Mouse (Mus musculus): ENCODE measurements around the gene Cracr2a. TPM values are rescaled to one million over a fixed set of nuclear protein-coding genes. Genes with fewer than 3 reads are reported as not detected.

Cracr2a gene
- polyA plus RNA-seq, 1 experiment from 2014 or later: 0.06 TPM

DNA sequence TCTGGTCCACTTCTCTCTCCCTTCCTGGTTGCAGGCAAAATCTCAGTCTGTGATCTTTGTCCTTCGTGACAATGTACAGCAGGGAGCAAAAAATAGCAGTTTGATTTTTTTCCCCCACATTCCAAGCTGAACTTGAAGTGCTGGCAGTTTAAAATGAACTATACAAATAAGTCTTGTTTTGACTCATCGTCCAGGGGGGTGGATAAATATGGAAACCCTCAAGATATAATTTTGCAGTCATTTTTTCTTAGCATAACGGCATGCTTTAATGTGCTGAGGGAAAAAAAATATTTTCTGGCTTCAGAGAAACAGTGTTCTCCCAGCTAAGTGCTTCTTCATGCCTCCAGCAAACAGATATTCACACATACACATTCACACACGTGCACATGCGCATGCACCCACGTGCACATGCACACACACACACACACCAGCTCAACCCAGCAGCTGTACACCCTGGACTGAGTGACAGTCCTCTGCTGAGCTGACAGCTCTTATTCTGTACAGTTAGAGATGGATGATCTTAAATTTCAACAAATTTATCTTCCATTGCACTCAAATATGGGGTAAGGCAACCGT is 100.7 kb downstream of the Cracr2a start:
- Histone ChIP-seq H3K4me3 (ENCODE audit: low read depth, low read length) (no peak overlapping the region), H3K9me3 (replicated peaks; ENCODE audit: control insufficient read depth, low read length) (no peaks in the 10 kb centered on the region), H3K27ac (ENCODE audit: low read depth, low read length) (no peak overlapping the region), H3K27me3 (replicated peaks; ENCODE audit: control insufficient read depth, insufficient read depth, low read length) (no peaks in the 10 kb centered on the region), H3K4me1 (ENCODE audit: control insufficient read depth, insufficient read depth, low read length) (peaks cover 13% of the 10 kb centered on the region), H3K36me3 (ENCODE audit: control insufficient read depth, insufficient read depth, low read length) (no peaks in the 10 kb centered on the region), H3K4me2 (ENCODE audit: low read length) (no peak overlapping the region), H3K9ac (ENCODE audit: low read length) (no peak overlapping the region)
- 87% methylated on average over 7 of the region's 7 CpGs for WGBS
- ATAC-seq: no peak
- DNase-seq (ENCODE audit: low spot score): no peak

DNA sequence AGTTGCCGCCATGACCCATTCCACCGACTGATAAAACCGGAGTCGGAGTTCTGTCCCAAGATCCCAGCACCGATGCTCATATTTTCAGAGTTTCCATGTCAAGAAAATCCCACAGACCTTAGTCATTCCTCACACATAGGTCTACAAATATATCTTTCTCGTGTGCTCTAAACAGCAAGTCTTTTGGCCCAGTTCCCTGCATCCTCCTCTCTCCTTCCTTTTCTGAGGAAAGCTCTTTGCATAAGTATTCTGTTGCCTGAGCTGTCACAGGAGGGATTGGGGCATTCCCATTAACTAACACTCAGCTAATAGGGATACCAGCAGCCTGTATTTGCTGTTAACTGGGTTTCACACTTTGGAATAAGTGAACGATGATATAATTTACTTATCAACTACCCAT is 102.1 kb downstream of the Cracr2a start:
- Histone ChIP-seq H3K36me3 (ENCODE audit: control insufficient read depth, insufficient read depth, low read length) (no peaks in the 10 kb centered on the region), H3K9me3 (replicated peaks; ENCODE audit: control insufficient read depth, low read length) (no peaks in the 10 kb centered on the region), H3K4me3 (ENCODE audit: low read depth, low read length) (no peak overlapping the region), H3K4me1 (ENCODE audit: control insufficient read depth, insufficient read depth, low read length) (peaks cover 13% of the 10 kb centered on the region), H3K27me3 (replicated peaks; ENCODE audit: control insufficient read depth, insufficient read depth, low read length) (no peaks in the 10 kb centered on the region), H3K27ac (ENCODE audit: low read depth, low read length) (no peak overlapping the region), H3K4me2 (ENCODE audit: low read length) (no peak overlapping the region), H3K9ac (ENCODE audit: low read length) (no peak overlapping the region)
- WGBS: 77% methylated on average over 7 of the region's 7 CpGs
- ATAC-seq (no peak), DNase-seq (ENCODE audit: low spot score) (peak; percentile 17)

DNA sequence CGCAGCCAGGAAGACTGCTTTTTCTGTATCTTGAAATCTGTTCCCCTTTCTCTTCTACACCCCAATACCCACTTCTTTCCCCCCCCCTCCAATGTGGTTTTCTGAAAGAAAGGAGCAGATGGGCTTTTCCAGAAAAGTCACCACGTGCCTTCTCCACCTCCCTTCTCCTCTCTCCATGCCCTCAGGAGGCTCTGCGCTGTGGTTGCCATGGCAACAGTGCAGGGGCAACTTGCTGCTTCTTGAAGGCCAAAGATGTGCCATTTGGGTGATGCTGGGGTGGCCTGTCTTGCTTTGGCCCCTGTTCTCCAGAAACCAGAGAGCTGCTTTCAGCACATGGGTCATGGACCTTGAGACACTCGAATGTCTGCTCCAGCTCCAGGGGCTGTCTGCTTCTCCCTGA is 108.2 kb downstream of the Cracr2a start:
- no peaks in the 10 kb centered on the region for H3K36me3 ChIP-seq (ENCODE audit: control insufficient read depth, insufficient read depth, low read length)
- DNase-seq (ENCODE audit: low spot score) (peak; percentile 51), ATAC-seq (peak; percentile 32; the same call in 1 of the 2 replicates)
- no peak overlapping the region for H3K27ac ChIP-seq (ENCODE audit: low read depth, low read length)
- no peaks in the 10 kb centered on the region for H3K27me3 ChIP-seq (replicated peaks; ENCODE audit: control insufficient read depth, insufficient read depth, low read length)
- H3K4me2 ChIP-seq (ENCODE audit: low read length): no peak overlapping the region
- no peak overlapping the region for H3K4me3 ChIP-seq (ENCODE audit: low read depth, low read length)
- no peaks in the 10 kb centered on the region for H3K9me3 ChIP-seq (replicated peaks; ENCODE audit: control insufficient read depth, low read length)
- H3K4me1 ChIP-seq (ENCODE audit: control insufficient read depth, insufficient read depth, low read length): peaks cover 5% of the 10 kb centered on the region; the same call in 1 of the 2 replicates
- WGBS: 64% methylated on average over 4 of the region's 4 CpGs
- no peak overlapping the region for H3K9ac ChIP-seq (ENCODE audit: low read length)

DNA sequence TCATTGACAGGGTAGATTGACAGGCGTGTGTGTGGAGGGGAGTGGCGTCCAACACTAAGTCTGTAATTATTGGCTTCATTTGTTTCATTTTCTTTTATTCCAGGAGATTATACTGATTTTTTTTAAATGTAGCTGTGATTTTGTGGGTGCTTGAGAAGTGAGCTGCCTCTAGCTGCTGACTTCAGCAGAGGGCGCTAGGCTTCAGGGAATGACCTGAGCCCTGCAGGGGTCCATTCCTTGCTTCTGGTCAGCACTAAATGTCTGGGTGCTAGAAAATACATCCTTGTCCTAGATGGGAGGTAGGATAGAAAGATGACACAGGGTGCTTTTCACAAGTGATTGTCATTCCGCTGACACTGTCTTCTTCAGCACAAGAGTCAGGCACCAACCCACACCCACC is 108.9 kb downstream of the Cracr2a start:
- no peak overlapping the region for H3K27ac ChIP-seq (ENCODE audit: low read depth, low read length)
- ATAC-seq: no peak
- no peaks in the 10 kb centered on the region for H3K36me3 ChIP-seq (ENCODE audit: control insufficient read depth, insufficient read depth, low read length)
- WGBS: 90% methylated on average over 4 of the region's 4 CpGs
- no peaks in the 10 kb centered on the region for H3K27me3 ChIP-seq (replicated peaks; ENCODE audit: control insufficient read depth, insufficient read depth, low read length)
- DNase-seq (ENCODE audit: low spot score): no peak
- no peaks in the 10 kb centered on the region for H3K9me3 ChIP-seq (replicated peaks; ENCODE audit: control insufficient read depth, low read length)
- H3K4me2 ChIP-seq (ENCODE audit: low read length): no peak overlapping the region
- no peak overlapping the region for H3K4me3 ChIP-seq (ENCODE audit: low read depth, low read length)
- H3K9ac ChIP-seq (ENCODE audit: low read length): no peak overlapping the region
- peaks cover 5% of the 10 kb centered on the region; the same call in 1 of the 2 replicates for H3K4me1 ChIP-seq (ENCODE audit: control insufficient read depth, insufficient read depth, low read length)

DNA sequence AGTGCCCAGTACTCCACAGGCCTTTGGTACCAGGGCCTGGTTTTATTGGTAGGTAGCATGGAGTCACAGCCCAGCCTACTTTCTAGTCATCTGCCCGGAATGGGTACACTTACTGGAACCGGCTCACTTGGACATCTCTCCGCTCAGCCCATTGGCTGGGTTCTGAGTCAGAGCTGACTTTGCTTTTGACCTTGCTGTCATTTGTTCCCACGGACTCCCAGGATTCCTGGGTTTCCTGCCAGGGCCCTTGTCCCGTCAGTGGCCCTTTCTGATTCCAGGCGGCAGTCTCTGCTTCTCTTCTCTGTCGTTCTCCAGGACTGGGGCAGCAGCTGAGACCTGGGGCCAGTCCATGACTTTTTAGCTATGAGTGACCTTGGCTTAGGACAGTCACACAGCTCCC is 110.9 kb downstream of the Cracr2a start:
- no peak for ATAC-seq
- peaks cover 5% of the 10 kb centered on the region; the same call in 1 of the 2 replicates for H3K4me1 ChIP-seq (ENCODE audit: control insufficient read depth, insufficient read depth, low read length)
- H3K4me3 ChIP-seq (ENCODE audit: low read depth, low read length): no peak overlapping the region
- H3K9me3 ChIP-seq (replicated peaks; ENCODE audit: control insufficient read depth, low read length): no peaks in the 10 kb centered on the region
- no peak overlapping the region for H3K4me2 ChIP-seq (ENCODE audit: low read length)
- no peaks in the 10 kb centered on the region for H3K36me3 ChIP-seq (ENCODE audit: control insufficient read depth, insufficient read depth, low read length)
- no peak overlapping the region for H3K27ac ChIP-seq (ENCODE audit: low read depth, low read length)
- DNase-seq (ENCODE audit: low spot score): no peak
- no peaks in the 10 kb centered on the region for H3K27me3 ChIP-seq (replicated peaks; ENCODE audit: control insufficient read depth, insufficient read depth, low read length)
- no peak overlapping the region for H3K9ac ChIP-seq (ENCODE audit: low read length)
- 89% methylated on average over 7 of the region's 7 CpGs for WGBS

DNA sequence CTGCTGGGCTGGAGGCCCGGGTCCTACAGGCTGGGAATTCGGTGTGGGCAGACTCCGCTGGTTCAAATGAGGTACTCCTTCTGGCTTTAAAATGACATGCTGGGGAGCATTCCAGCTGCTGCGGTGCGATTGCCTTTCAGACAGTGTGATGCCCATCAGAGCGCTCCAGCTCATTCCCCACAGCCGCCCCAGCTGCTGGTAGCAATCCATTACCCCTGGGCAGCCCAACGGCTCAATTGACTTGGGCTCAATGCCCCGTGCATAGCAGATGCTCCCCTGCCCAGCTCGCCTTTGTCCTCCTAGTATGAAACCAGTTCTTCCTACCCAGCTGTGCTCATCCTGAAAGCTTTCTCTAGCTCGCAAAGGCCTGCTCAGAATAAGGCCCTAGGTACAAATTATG is 115.7 kb downstream of the Cracr2a start:
- Histone ChIP-seq H3K4me2 (ENCODE audit: low read length) (no peak overlapping the region), H3K4me3 (ENCODE audit: low read depth, low read length) (no peak overlapping the region), H3K36me3 (ENCODE audit: control insufficient read depth, insufficient read depth, low read length) (no peaks in the 10 kb centered on the region), H3K9ac (ENCODE audit: low read length) (no peak overlapping the region), H3K27me3 (replicated peaks; ENCODE audit: control insufficient read depth, insufficient read depth, low read length) (no peaks in the 10 kb centered on the region), H3K27ac (ENCODE audit: low read depth, low read length) (no peak overlapping the region), H3K4me1 (ENCODE audit: control insufficient read depth, insufficient read depth, low read length) (no peaks in the 10 kb centered on the region), H3K9me3 (replicated peaks; ENCODE audit: control insufficient read depth, low read length) (no peaks in the 10 kb centered on the region)
- DNase-seq (ENCODE audit: low spot score): no peak
- no peak for ATAC-seq
- WGBS: 78% methylated on average over 11 of the region's 11 CpGs

DNA sequence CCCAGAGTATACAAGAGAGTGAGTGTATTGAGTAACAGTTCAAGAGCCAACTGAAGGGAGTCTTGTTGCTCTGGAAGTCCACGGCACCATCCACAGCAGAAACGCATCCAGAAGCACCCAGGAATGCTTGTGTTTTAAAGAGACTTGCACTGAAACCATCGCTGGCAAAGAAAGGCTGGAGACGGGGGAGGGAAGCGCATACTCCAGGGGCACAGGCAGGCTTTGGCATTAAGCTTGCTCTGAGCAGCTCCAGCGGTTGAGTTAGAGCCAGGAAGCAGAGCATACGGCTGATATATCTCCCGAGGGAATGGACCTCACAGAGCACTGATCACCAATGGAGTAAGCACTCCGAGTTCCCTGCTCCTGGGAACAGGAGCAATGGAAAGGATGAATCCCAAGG is 117.2 kb downstream of the Cracr2a start:
- Histone ChIP-seq H3K4me2 (ENCODE audit: low read length) (no peak overlapping the region), H3K4me1 (ENCODE audit: control insufficient read depth, insufficient read depth, low read length) (peaks cover 4% of the 10 kb centered on the region; the same call in 1 of the 2 replicates), H3K9me3 (replicated peaks; ENCODE audit: control insufficient read depth, low read length) (no peaks in the 10 kb centered on the region), H3K4me3 (ENCODE audit: low read depth, low read length) (no peak overlapping the region), H3K9ac (ENCODE audit: low read length) (no peak overlapping the region), H3K36me3 (ENCODE audit: control insufficient read depth, insufficient read depth, low read length) (no peaks in the 10 kb centered on the region), H3K27ac (ENCODE audit: low read depth, low read length) (no peak overlapping the region), H3K27me3 (replicated peaks; ENCODE audit: control insufficient read depth, insufficient read depth, low read length) (no peaks in the 10 kb centered on the region)
- DNase-seq (ENCODE audit: low spot score): no peak
- WGBS: 79% methylated on average over 9 of the region's 9 CpGs
- no peak for ATAC-seq

DNA sequence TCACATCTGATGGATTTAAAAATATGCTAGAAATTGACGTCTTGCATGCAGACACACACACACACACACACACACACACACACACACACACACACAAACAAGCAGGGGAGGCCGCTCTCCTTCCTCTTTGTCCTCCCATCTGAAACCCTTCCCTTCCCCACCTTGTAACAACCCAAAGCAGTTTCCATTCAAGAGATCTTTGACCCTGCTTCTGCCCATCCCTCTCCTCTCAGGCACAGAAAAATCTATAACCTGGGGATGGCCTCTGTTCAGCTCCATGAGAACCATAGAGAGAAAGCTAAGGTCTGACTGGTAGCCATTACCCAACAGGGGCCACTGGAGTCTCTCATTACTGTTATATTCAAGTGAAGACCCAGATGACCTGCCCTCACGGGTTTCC is 117.9 kb downstream of the Cracr2a start:
- no peak overlapping the region for H3K4me3 ChIP-seq (ENCODE audit: low read depth, low read length)
- ATAC-seq (no peak), DNase-seq (ENCODE audit: low spot score) (no peak)
- no peak overlapping the region for H3K27ac ChIP-seq (ENCODE audit: low read depth, low read length)
- no peak overlapping the region for H3K4me2 ChIP-seq (ENCODE audit: low read length)
- H3K9me3 ChIP-seq (replicated peaks; ENCODE audit: control insufficient read depth, low read length): no peaks in the 10 kb centered on the region
- no peak overlapping the region for H3K9ac ChIP-seq (ENCODE audit: low read length)
- WGBS: 80% methylated on average over 3 of the region's 3 CpGs
- H3K36me3 ChIP-seq (ENCODE audit: control insufficient read depth, insufficient read depth, low read length): no peaks in the 10 kb centered on the region
- H3K27me3 ChIP-seq (replicated peaks; ENCODE audit: control insufficient read depth, insufficient read depth, low read length): no peaks in the 10 kb centered on the region
- H3K4me1 ChIP-seq (ENCODE audit: control insufficient read depth, insufficient read depth, low read length): peaks cover 7% of the 10 kb centered on the region; the same call in 1 of the 2 replicates

DNA sequence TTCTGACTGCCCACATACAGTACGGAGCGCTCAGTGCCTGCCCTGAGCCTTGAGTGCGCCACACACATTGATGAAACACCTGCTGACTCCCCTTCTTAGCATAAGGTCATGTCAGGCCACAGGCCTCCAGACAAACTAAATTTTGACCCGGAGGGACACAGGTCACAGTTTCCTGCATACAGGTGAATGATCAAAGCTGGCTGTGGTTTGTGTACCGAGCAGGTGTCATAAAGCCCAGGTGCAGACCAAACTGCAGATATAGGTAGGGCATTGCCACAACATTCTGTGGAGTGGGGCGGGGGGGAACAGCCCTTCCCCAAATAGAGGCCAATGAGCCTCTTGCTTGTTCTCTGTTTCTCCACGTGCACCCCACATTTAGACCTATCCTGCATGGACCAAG is 119.6 kb downstream of the Cracr2a start:
- Histone ChIP-seq H3K9me3 (replicated peaks; ENCODE audit: control insufficient read depth, low read length) (no peaks in the 10 kb centered on the region), H3K4me1 (ENCODE audit: control insufficient read depth, insufficient read depth, low read length) (peaks cover 7% of the 10 kb centered on the region; the same call in 1 of the 2 replicates), H3K4me3 (ENCODE audit: low read depth, low read length) (no peak overlapping the region), H3K36me3 (ENCODE audit: control insufficient read depth, insufficient read depth, low read length) (no peaks in the 10 kb centered on the region), H3K27ac (ENCODE audit: low read depth, low read length) (no peak overlapping the region), H3K27me3 (replicated peaks; ENCODE audit: control insufficient read depth, insufficient read depth, low read length) (no peaks in the 10 kb centered on the region), H3K4me2 (ENCODE audit: low read length) (no peak overlapping the region), H3K9ac (ENCODE audit: low read length) (no peak overlapping the region)
- 93% methylated on average over 7 of the region's 7 CpGs for WGBS
- DNase-seq (ENCODE audit: low spot score): no peak
- no peak for ATAC-seq
